Mouse (Mus musculus) embryonic fibroblast, embryonic 13.5 days (primary cell): ENCODE measurements around the gene Dip2c.

Source experiments
- CTCF ChIP-seq: IDR thresholded peaks from 2 replicates; pipeline ENCODE4 v1.5.1; 2011; ENCODE audit warnings: mild to moderate bottlenecking, control low read depth, low read length, moderate library complexity, borderline replicate concordance; ENCODE audit not compliant: insufficient read depth
- POLR2A ChIP-seq: IDR thresholded peaks from 2 replicates; pipeline ENCODE4 v1.6.1; 2011; ENCODE audit warnings: low read depth, mild to moderate bottlenecking, control low read depth, low read length, moderate library complexity

DNA sequence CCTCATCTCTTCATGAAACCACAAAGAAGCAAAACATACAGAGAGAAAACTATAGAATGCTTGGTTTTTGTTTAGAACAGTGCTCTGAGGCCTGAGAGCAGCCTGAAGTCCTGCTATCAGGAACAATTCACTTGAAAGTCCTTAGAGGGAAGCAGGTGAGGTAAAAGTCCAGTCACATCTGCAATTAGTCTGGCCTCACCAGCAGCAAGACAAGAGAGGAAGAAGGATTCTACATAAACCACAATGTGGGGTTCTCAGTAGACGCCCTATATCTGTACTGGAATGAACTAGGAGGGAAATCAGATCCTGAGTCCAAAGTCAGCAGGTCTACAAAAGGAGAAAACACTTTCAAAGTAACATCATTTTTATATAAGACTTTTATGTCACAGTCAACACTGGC, 438.9 kb downstream of the Dip2c start:
- no peak for TF ChIP-seq POLR2A
- no peak for TF ChIP-seq CTCF
